Mouse (Mus musculus): ENCODE results near the gene Ptgs1. TPM values are rescaled to one million over a fixed set of nuclear protein-coding genes. Genes with fewer than 3 reads are reported as not detected.

The Ptgs1 gene
- polyA plus RNA-seq, 1 experiment from 2014 or later: 3.7 TPM

Other genes with a start within 250 kb of the Ptgs1 start
- gene Ndufa8, start 181.0 kb upstream of the Ptgs1 start, polyA plus RNA-seq (2016; fragmentation: Nextera tagmentation; extraction: Ambion mirVana): 161 and 169 TPM in 2 replicates
- 0.69 and 1.3 TPM in 2 replicates for gene Morn5, start 181.0 kb upstream of the Ptgs1 start, polyA plus RNA-seq (2016; fragmentation: Nextera tagmentation; extraction: Ambion mirVana)
- gene Lhx6, start 125.0 kb upstream of the Ptgs1 start, polyA plus RNA-seq (2016; fragmentation: Nextera tagmentation; extraction: Ambion mirVana): 21.9 and 34.2 TPM in 2 replicates
- gene Mrrf, start 94.0 kb upstream of the Ptgs1 start, polyA plus RNA-seq (2016; fragmentation: Nextera tagmentation; extraction: Ambion mirVana): 23.2 and 23.4 TPM in 2 replicates
- gene Rbm18, start 93.7 kb upstream of the Ptgs1 start, polyA plus RNA-seq (2016; fragmentation: Nextera tagmentation; extraction: Ambion mirVana): 113 and 121 TPM in 2 replicates
- not detected in 2 replicates for gene Olfr338, start 143.1 kb downstream of the Ptgs1 start, polyA plus RNA-seq (2016; fragmentation: Nextera tagmentation; extraction: Ambion mirVana)
- not detected in 2 replicates for gene Olfr339, start 188.5 kb downstream of the Ptgs1 start, polyA plus RNA-seq (2016; fragmentation: Nextera tagmentation; extraction: Ambion mirVana)
- not detected in 2 replicates for gene Olfr340, start 222.2 kb downstream of the Ptgs1 start, polyA plus RNA-seq (2016; fragmentation: Nextera tagmentation; extraction: Ambion mirVana)